Mouse (Mus musculus) intestine, embryonic 15.5 days (tissue): Measurements from ENCODE around the gene Foxl1. TPM values are rescaled to one million over a fixed set of nuclear protein-coding genes. Genes with fewer than 3 reads are reported as not detected.

ENCODE experiments used
- ATAC-seq: fragments of 200-750 bp; cut with Nextera tagmentation; 2 replicates; pipeline ENCODE4 v1.8.0; 2017; ENCODE audit warnings: moderate TSS enrichment, moderate library complexity
- H3K27ac ChIP-seq: fragments of 300-500 bp; sonication (generic); 2 replicates; pipeline ENCODE4 v1.5.1; 2015; ENCODE audit warnings: mild to moderate bottlenecking, inconsistent platforms
- H3K27me3 ChIP-seq: fragments of 300-500 bp; sonication (generic); replicated peaks from 2 replicates; pipeline ENCODE4 v1.6.1; 2015; ENCODE audit warnings: inconsistent platforms
- H3K36me3 ChIP-seq: fragments of 300-500 bp; sonication (generic); 2 replicates; pipeline ENCODE4 v1.6.1; 2015; ENCODE audit warnings: inconsistent platforms
- H3K4me1 ChIP-seq: fragments of 300-500 bp; sonication (generic); replicated peaks from 2 replicates; pipeline ENCODE4 v1.6.1; 2015; ENCODE audit warnings: inconsistent platforms
- H3K4me2 ChIP-seq: fragments of 300-500 bp; sonication (generic); replicated peaks from 2 replicates; pipeline ENCODE4 v1.6.1; 2015; ENCODE audit warnings: mild to moderate bottlenecking, inconsistent platforms
- H3K4me3 ChIP-seq: fragments of 300-500 bp; sonication (generic); replicated peaks from 2 replicates; pipeline ENCODE4 v1.5.1; 2015; ENCODE audit warnings: inconsistent platforms
- H3K9ac ChIP-seq: fragments of 300-500 bp; sonication (generic); 2 replicates; pipeline ENCODE4 v1.6.1; 2015; ENCODE audit warnings: inconsistent platforms
- H3K9me3 ChIP-seq: fragments of 300-500 bp; sonication (generic); 2 replicates; pipeline ENCODE4 v1.6.1; 2016; ENCODE audit warnings: inconsistent platforms
- WGBS: fragments of 180-500 bp; shearing (Covaris S2); methylation state at CpG from one replicate; pipeline ENCODE4 v1.1.7; 2015; 5-methylcytosine and 5-hydroxymethylcytosine counted together
- polyA plus RNA-seq: library from polyadenylated mRNA; unstranded; fragments of >200 nt; fragmentation: Nextera tagmentation; extraction: Ambion mirVana; gene quantifications from 2 replicates; pipeline ENCODE4 v1.2.1, GENCODE M21; 2015

Foxl1 gene
- polyA plus RNA-seq, 1 experiment from 2014 or later = 9.3 TPM

GRCm38 (mm10) chr8:121085011-121085410 is 42.7 kb upstream of the Foxl1 start:
- Histone ChIP-seq H3K36me3 (no peaks in the 10 kb centered on the region), H3K9me3 (no peaks in the 10 kb centered on the region), H3K27me3 (peaks cover 81% of the 10 kb centered on the region), H3K4me1 (peaks cover 2% of the 10 kb centered on the region; the same call in 1 of the 2 replicates), H3K9ac (peak overlapping the region; percentile 81), H3K4me3 (peak overlapping the region; percentile 68), H3K27ac (peak overlapping the region; percentile 88), H3K4me2 (peak overlapping the region; percentile 87)
- 3% methylated on average over 30 of the region's 30 CpGs for WGBS
- ATAC-seq = no peak

GRCm38 (mm10) chr8:121085561-121085960 is 42.2 kb upstream of the Foxl1 start:
- no peak for ATAC-seq
- WGBS = 54% methylated on average over 3 of the region's 3 CpGs
- Histone ChIP-seq H3K36me3 (no peaks in the 10 kb centered on the region), H3K4me1 (peaks cover 3% of the 10 kb centered on the region), H3K9ac (peak overlapping the region; percentile 81), H3K9me3 (no peaks in the 10 kb centered on the region), H3K27me3 (peaks cover 79% of the 10 kb centered on the region), H3K4me2 (peak overlapping the region; percentile 87), H3K27ac (peak overlapping the region; percentile 88; the same call in 1 of the 2 replicates), H3K4me3 (peak overlapping the region; percentile 68)

- Histone ChIP-seq H3K9ac (peak overlapping the region; percentile 81), H3K4me3 (peak overlapping the region; percentile 68), H3K27ac (peak overlapping the region; percentile 88), H3K4me1 (peaks cover 9% of the 10 kb centered on the region), H3K36me3 (no peaks in the 10 kb centered on the region), H3K4me2 (peak overlapping the region; percentile 87), H3K27me3 (peaks cover 82% of the 10 kb centered on the region), H3K9me3 (no peaks in the 10 kb centered on the region)
- ATAC-seq = no peak
- WGBS = 19% methylated on average over 19 of the region's 19 CpGs
Measured at GRCm38 (mm10) chr8:121086004-121086900, 41.5 kb upstream of the Foxl1 start.

GRCm38 (mm10) chr8:121088281-121088680 is 39.5 kb upstream of the Foxl1 start:
- H3K4me2 ChIP-seq = peak overlapping the region; percentile 87
- ATAC-seq = no peak
- H3K27ac ChIP-seq = no peak overlapping the region
- H3K4me1 ChIP-seq = peaks cover 17% of the 10 kb centered on the region
- 13% methylated on average over 8 of the region's 8 CpGs for WGBS
- peak overlapping the region; percentile 68 for H3K4me3 ChIP-seq
- H3K9ac ChIP-seq = peak overlapping the region; percentile 66
- H3K9me3 ChIP-seq = no peaks in the 10 kb centered on the region
- H3K36me3 ChIP-seq = no peaks in the 10 kb centered on the region
- peaks cover 77% of the 10 kb centered on the region for H3K27me3 ChIP-seq

GRCm38 (mm10) chr8:121088871-121089630 is 38.7 kb upstream of the Foxl1 start:
- Histone ChIP-seq H3K9me3 (no peaks in the 10 kb centered on the region), H3K4me1 (peaks cover 17% of the 10 kb centered on the region), H3K4me3 (peak overlapping the region; percentile 68), H3K27ac (peak overlapping the region; percentile 67), H3K36me3 (no peaks in the 10 kb centered on the region), H3K4me2 (peak overlapping the region; percentile 87), H3K27me3 (peaks cover 70% of the 10 kb centered on the region), H3K9ac (peak overlapping the region; percentile 66)
- 5% methylated on average over 40 of the region's 40 CpGs for WGBS
- no peak for ATAC-seq

- H3K4me1 ChIP-seq = peaks cover 15% of the 10 kb centered on the region
- peaks cover 63% of the 10 kb centered on the region for H3K27me3 ChIP-seq
- peak overlapping the region; percentile 67 for H3K27ac ChIP-seq
- no peak for ATAC-seq
- peak overlapping the region; percentile 87 for H3K4me2 ChIP-seq
- 6% methylated on average over 32 of the region's 32 CpGs for WGBS
- peak overlapping the region; percentile 66 for H3K9ac ChIP-seq
- peak overlapping the region; percentile 68 for H3K4me3 ChIP-seq
- H3K36me3 ChIP-seq = no peaks in the 10 kb centered on the region
- no peaks in the 10 kb centered on the region for H3K9me3 ChIP-seq
Measured at GRCm38 (mm10) chr8:121089631-121090380, 37.9 kb upstream of the Foxl1 start.

GRCm38 (mm10) chr8:121090716-121091115 is 37.0 kb upstream of the Foxl1 start:
- peaks cover 15% of the 10 kb centered on the region for H3K4me1 ChIP-seq
- peak overlapping the region; percentile 30; the same call in 1 of the 2 replicates for H3K9ac ChIP-seq
- no peaks in the 10 kb centered on the region for H3K36me3 ChIP-seq
- peak overlapping the region; percentile 36 for H3K27ac ChIP-seq
- H3K9me3 ChIP-seq = no peaks in the 10 kb centered on the region
- H3K4me2 ChIP-seq = peak overlapping the region; percentile 87
- H3K4me3 ChIP-seq = peak overlapping the region; percentile 6; the same call in 1 of the 2 replicates
- 0% methylated on average over 1 of the region's 1 CpGs for WGBS
- no peak for ATAC-seq
- peaks cover 54% of the 10 kb centered on the region for H3K27me3 ChIP-seq

- peak overlapping the region; percentile 51 for H3K27ac ChIP-seq
- H3K4me3 ChIP-seq = no peak overlapping the region
- H3K27me3 ChIP-seq = peaks cover 41% of the 10 kb centered on the region
- H3K36me3 ChIP-seq = peaks cover 1% of the 10 kb centered on the region; the same call in 1 of the 2 replicates
- peak overlapping the region; percentile 30 for H3K4me2 ChIP-seq
- no peaks in the 10 kb centered on the region for H3K9me3 ChIP-seq
- no peak overlapping the region for H3K9ac ChIP-seq
- peaks cover 15% of the 10 kb centered on the region for H3K4me1 ChIP-seq
- ATAC-seq = peak; percentile 15; the same call in 1 of the 2 replicates
- 23% methylated on average over 6 of the region's 6 CpGs for WGBS
Measured at GRCm38 (mm10) chr8:121092141-121092540, 35.6 kb upstream of the Foxl1 start.

- H3K4me3 ChIP-seq = no peak overlapping the region
- no peak overlapping the region for H3K9ac ChIP-seq
- peaks cover 37% of the 10 kb centered on the region for H3K27me3 ChIP-seq
- no peaks in the 10 kb centered on the region for H3K9me3 ChIP-seq
- H3K4me1 ChIP-seq = peaks cover 15% of the 10 kb centered on the region
- peak overlapping the region; percentile 51; the same call in 1 of the 2 replicates for H3K27ac ChIP-seq
- H3K4me2 ChIP-seq = peak overlapping the region; percentile 30
- peaks cover 4% of the 10 kb centered on the region; the same call in 1 of the 2 replicates for H3K36me3 ChIP-seq
- WGBS = 1% methylated on average over 16 of the region's 16 CpGs
- ATAC-seq = peak; percentile 69
Measured at GRCm38 (mm10) chr8:121092627-121093026, 35.1 kb upstream of the Foxl1 start.

GRCm38 (mm10) chr8:121093496-121093895 is 34.2 kb upstream of the Foxl1 start:
- Histone ChIP-seq H3K36me3 (peaks cover 7% of the 10 kb centered on the region), H3K9ac (no peak overlapping the region), H3K4me3 (no peak overlapping the region), H3K27ac (no peak overlapping the region), H3K27me3 (peaks cover 37% of the 10 kb centered on the region), H3K4me2 (no peak overlapping the region), H3K9me3 (no peaks in the 10 kb centered on the region), H3K4me1 (peaks cover 15% of the 10 kb centered on the region)
- ATAC-seq = no peak
- 63% methylated on average over 6 of the region's 6 CpGs for WGBS

GRCm38 (mm10) chr8:121104049-121104818 is 23.5 kb upstream of the Foxl1 start:
- 51% methylated on average over 17 of the region's 17 CpGs for WGBS
- H3K4me3 ChIP-seq = no peak overlapping the region
- no peaks in the 10 kb centered on the region for H3K27me3 ChIP-seq
- H3K9ac ChIP-seq = no peak overlapping the region
- no peaks in the 10 kb centered on the region for H3K9me3 ChIP-seq
- no peak overlapping the region for H3K4me2 ChIP-seq
- H3K4me1 ChIP-seq = peaks cover 15% of the 10 kb centered on the region
- H3K36me3 ChIP-seq = peaks cover 40% of the 10 kb centered on the region
- H3K27ac ChIP-seq = no peak overlapping the region
- ATAC-seq = peak; percentile 5; the same call in 1 of the 2 replicates
